ENCODE assay signal across 14 mouse cellular contexts in genomic region chr10:82661820-82662219, GRCm38 (mm10). TPM values are rescaled to one million over a fixed set of nuclear protein-coding genes. Genes with fewer than 3 reads are reported as not detected.
DNase-seq lines count a peak whose midpoint lies in the region; ATAC-seq and TF ChIP-seq lines count a peak whose summit lies in the region.
"Had no signal": no experiment of that assay in that cellular context is flagged by ENCODE, and none has a peak within 500 bp of the region (broad histone marks: within the 10 kb centered on the region; RNA-seq: fewer than 3 reads in every experiment).

No protein-coding gene starts in this region.

- no peak overlapping the region for H3K9ac ChIP-seq in forebrain, embryonic 15.5 days (replicated peaks)
- H3K9ac ChIP-seq in forebrain, embryonic 11.5 days (ENCODE audit: low read length) = no peak overlapping the region
- no peak overlapping the region for H3K9ac ChIP-seq in lung, postnatal 0 days (replicated peaks; ENCODE audit: low read depth)
- H3K9ac ChIP-seq: embryonic facial prominence, embryonic 12.5 days; midbrain, embryonic 13.5 days had no signal

- peaks cover 15% of the 10 kb centered on the region for H3K4me1 ChIP-seq in forebrain, embryonic 15.5 days
- H3K4me1 ChIP-seq in forebrain, embryonic 11.5 days (replicated peaks; ENCODE audit: control insufficient read depth, insufficient read depth, low read length) = no peaks in the 10 kb centered on the region
- peaks cover 12% of the 10 kb centered on the region for H3K4me1 ChIP-seq in cerebellum, adult 2 months (ENCODE audit: control insufficient read depth, insufficient read depth, low read length)
- H3K4me1 ChIP-seq in lung, postnatal 0 days (ENCODE audit: insufficient read depth, low read depth, low read length) = no peaks in the 10 kb centered on the region; the same call in 1 of the 2 replicates

- intact Hi-C loops in gastrocnemius, adult 2 months (cut with DNase I) = no loop called here

- no peaks in the 10 kb centered on the region for H3K27me3 ChIP-seq in forebrain, embryonic 15.5 days
- H3K27me3 ChIP-seq in forebrain, embryonic 11.5 days (ENCODE audit: control insufficient read depth, insufficient read depth, low read length) = no peaks in the 10 kb centered on the region
- no peaks in the 10 kb centered on the region for H3K27me3 ChIP-seq in cerebellum, adult 2 months (ENCODE audit: control insufficient read depth, insufficient read depth, low read length)
- H3K27me3 ChIP-seq in lung, postnatal 0 days (replicated peaks; ENCODE audit: insufficient read depth, low read length) = no peaks in the 10 kb centered on the region
- H3K27me3 ChIP-seq: embryonic facial prominence, embryonic 12.5 days; midbrain, embryonic 13.5 days; Patski had no signal

- H3K4me3 ChIP-seq in forebrain, embryonic 15.5 days = no peak overlapping the region
- no peak overlapping the region for H3K4me3 ChIP-seq in forebrain, embryonic 11.5 days (ENCODE audit: low read depth, low read length)
- no peak overlapping the region for H3K4me3 ChIP-seq in cerebellum, adult 2 months (replicated peaks; ENCODE audit: insufficient read depth, low read depth, low read length)
- no peak overlapping the region for H3K4me3 ChIP-seq in lung, postnatal 0 days (ENCODE audit: low read depth, low read length)
- no peak overlapping the region for H3K4me3 ChIP-seq in gastrocnemius, adult 2 months
- H3K4me3 ChIP-seq: embryonic facial prominence, embryonic 12.5 days; midbrain, embryonic 13.5 days had no signal

- peak overlapping the region; percentile 87 for H3K27ac ChIP-seq in forebrain, embryonic 15.5 days (replicated peaks)
- H3K27ac ChIP-seq in forebrain, embryonic 11.5 days (ENCODE audit: low read depth, low read length) = no peak overlapping the region
- peak overlapping the region; percentile 10 for H3K27ac ChIP-seq in cerebellum, adult 2 months (ENCODE audit: insufficient read depth, low read length)
- no peak overlapping the region for H3K27ac ChIP-seq in lung, postnatal 0 days (ENCODE audit: low read length)
- no peak overlapping the region for H3K27ac ChIP-seq in gastrocnemius, adult 2 months
- H3K27ac ChIP-seq: embryonic facial prominence, embryonic 12.5 days; midbrain, embryonic 13.5 days had no signal

- no peak for TF ChIP-seq CTCF in cerebellum, adult 2 months (IDR thresholded peaks at IDR 0.05; ENCODE audit: borderline replicate concordance, insufficient read depth, low read depth, low read length)
- no peak for TF ChIP-seq CTCF in lung, postnatal 0 days (IDR thresholded peaks at IDR 0.05)
- TF ChIP-seq CTCF in gastrocnemius, adult 2 months (IDR thresholded peaks at IDR 0.05) = no peak

- H3K9me3 ChIP-seq in forebrain, embryonic 15.5 days = no peaks in the 10 kb centered on the region
- H3K9me3 ChIP-seq in forebrain, embryonic 11.5 days (ENCODE audit: control insufficient read depth, low read length) = no peaks in the 10 kb centered on the region
- no peaks in the 10 kb centered on the region for H3K9me3 ChIP-seq in lung, postnatal 0 days (ENCODE audit: low read length)
- H3K9me3 ChIP-seq: embryonic facial prominence, embryonic 12.5 days; midbrain, embryonic 13.5 days had no signal

- 84% methylated on average over 8 of the region's 8 CpGs for WGBS in forebrain, embryonic 15.5 days
- 95% methylated on average over 8 of the region's 8 CpGs for WGBS in forebrain, embryonic 11.5 days
- WGBS in cerebellum, adult 2 months = 32% methylated on average over 8 of the region's 8 CpGs
- WGBS in lung, postnatal 0 days = 76% methylated on average over 8 of the region's 8 CpGs

- no peak overlapping the region for H3K4me2 ChIP-seq in forebrain, embryonic 15.5 days (replicated peaks)
- H3K4me2 ChIP-seq in forebrain, embryonic 11.5 days (ENCODE audit: low read depth, low read length, severe bottlenecking) = no peak overlapping the region
- H3K4me2 ChIP-seq in lung, postnatal 0 days (replicated peaks; ENCODE audit: low read depth, low read length) = no peak overlapping the region
- H3K4me2 ChIP-seq: embryonic facial prominence, embryonic 12.5 days; midbrain, embryonic 13.5 days had no signal

- TF ChIP-seq POLR2A in cerebellum, adult 2 months (IDR thresholded peaks at IDR 0.05; ENCODE audit: borderline replicate concordance, insufficient read depth, low read length) = no peak

- no peaks in the 10 kb centered on the region for H3K36me3 ChIP-seq in forebrain, embryonic 15.5 days
- H3K36me3 ChIP-seq in forebrain, embryonic 11.5 days (ENCODE audit: control insufficient read depth, insufficient read depth, low read length) = no peaks in the 10 kb centered on the region
- H3K36me3 ChIP-seq in lung, postnatal 0 days (ENCODE audit: insufficient read depth, low read length) = no peaks in the 10 kb centered on the region
- H3K36me3 ChIP-seq: midbrain, embryonic 13.5 days had no signal

- no peak for DNase-seq in forebrain, embryonic 11.5 days (ENCODE audit: low spot score)
- DNase-seq in cerebellum, adult 2 months = peak; percentile 30 to 57
- DNase-seq in frontal cortex, postnatal 36 days (ENCODE audit: low spot score in 2 of 2) = peak; percentile 62 to 88
- peak; percentile 72 to 89 for DNase-seq in right cerebral cortex, postnatal 36 days (ENCODE audit: low spot score in 2 of 2)
- no peak for DNase-seq in lung, postnatal 0 days (ENCODE audit: low spot score)
- DNase-seq in gastrocnemius, adult 2 months = no peak
- DNase-seq: gastrocnemius, postnatal 14 days; heart, postnatal 36 days; kidney, adult 11 months had no signal

- no peak for TF ChIP-seq EP300 in lung, postnatal 0 days (IDR thresholded peaks at IDR 0.05)

- ATAC-seq in forebrain, embryonic 15.5 days (replicated peaks) = no peak
- ATAC-seq in forebrain, embryonic 11.5 days (replicated peaks; ENCODE audit: low FRiP score) = no peak
- no peak for ATAC-seq in erythroid progenitor cell, adult 5-6 weeks (replicated peaks; ENCODE audit: low FRiP score, poor library complexity, severe bottlenecking)
- ATAC-seq in lung, postnatal 0 days = no peak
- ATAC-seq: midbrain, embryonic 13.5 days; Patski had no signal

RNA-seq across cellular contexts. Expression of gene Glt8d2, which starts 28.6 kb away (rescaled TPM):
- polyA plus RNA-seq in forebrain, embryonic 15.5 days (2015; fragmentation: Nextera tagmentation; extraction: Ambion mirVana) = 2.9 and 3.7 TPM in 2 replicates
- 2.1 and 2.8 TPM in 2 replicates for polyA plus RNA-seq in forebrain, embryonic 11.5 days (2014; fragmentation: Nextera tagmentation; extraction: Ambion mirVana)
- 1.1 TPM in 2 replicates for polyA plus RNA-seq in cerebellum, adult 2 months (2012; rRNA removed)
- total RNA-seq in erythroid progenitor cell, adult 5-6 weeks (2015; ENCODE audit: low replicate concordance) = not detected in 2 replicates
- not detected in 2 replicates for total RNA-seq in erythroid progenitor cell, adult 5-6 weeks (2017; ENCODE audit: low replicate concordance)
- polyA plus RNA-seq in lung, postnatal 0 days (2015; fragmentation: Nextera tagmentation; extraction: Ambion mirVana) = 2.4 and 3.4 TPM in 2 replicates
- 1 to 10 TPM; 1.5 to 3.0 TPM for total RNA-seq in gastrocnemius, adult 2 months (2021)

RNA-seq across cellular contexts. Expression of gene Tdg, which starts 32.2 kb away (rescaled TPM):
- 223 and 227 TPM in 2 replicates for polyA plus RNA-seq in forebrain, embryonic 15.5 days (2015; fragmentation: Nextera tagmentation; extraction: Ambion mirVana)
- 337 and 342 TPM in 2 replicates for polyA plus RNA-seq in forebrain, embryonic 11.5 days (2014; fragmentation: Nextera tagmentation; extraction: Ambion mirVana)
- polyA plus RNA-seq in cerebellum, adult 2 months (2012; rRNA removed) = 59.1 and 59.6 TPM in 2 replicates
- total RNA-seq in erythroid progenitor cell, adult 5-6 weeks (2015; ENCODE audit: low replicate concordance) = 12.6 and 25.2 TPM in 2 replicates
- total RNA-seq in erythroid progenitor cell, adult 5-6 weeks (2017; ENCODE audit: low replicate concordance) = 27.1 and 27.9 TPM in 2 replicates
- 45.7 and 46.5 TPM in 2 replicates for polyA plus RNA-seq in lung, postnatal 0 days (2015; fragmentation: Nextera tagmentation; extraction: Ambion mirVana)
- total RNA-seq in gastrocnemius, adult 2 months (2021) = 10 to 100 TPM; 14.2 to 17.4 TPM

RNA-seq across cellular contexts. Expression of gene Hcfc2, which starts 34.1 kb away (rescaled TPM):
- 51.4 and 54.7 TPM in 2 replicates for polyA plus RNA-seq in forebrain, embryonic 15.5 days (2015; fragmentation: Nextera tagmentation; extraction: Ambion mirVana)
- polyA plus RNA-seq in forebrain, embryonic 11.5 days (2014; fragmentation: Nextera tagmentation; extraction: Ambion mirVana) = 28.9 and 30.4 TPM in 2 replicates
- polyA plus RNA-seq in cerebellum, adult 2 months (2012; rRNA removed) = 32.5 and 34.0 TPM in 2 replicates
- 10.1 and 24.7 TPM in 2 replicates for total RNA-seq in erythroid progenitor cell, adult 5-6 weeks (2015; ENCODE audit: low replicate concordance)
- total RNA-seq in erythroid progenitor cell, adult 5-6 weeks (2017; ENCODE audit: low replicate concordance) = 2.5 and 10.1 TPM in 2 replicates
- polyA plus RNA-seq in lung, postnatal 0 days (2015; fragmentation: Nextera tagmentation; extraction: Ambion mirVana) = 20.9 and 25.6 TPM in 2 replicates
- total RNA-seq in gastrocnemius, adult 2 months (2021) = 10 to 100 TPM; 23.0 to 25.5 TPM

RNA-seq across cellular contexts. Expression of gene 1190007I07Rik, which starts 38.8 kb away (rescaled TPM):
- 34.1 and 34.2 TPM in 2 replicates for polyA plus RNA-seq in forebrain, embryonic 15.5 days (2015; fragmentation: Nextera tagmentation; extraction: Ambion mirVana)
- 38.7 and 43.0 TPM in 2 replicates for polyA plus RNA-seq in forebrain, embryonic 11.5 days (2014; fragmentation: Nextera tagmentation; extraction: Ambion mirVana)
- 34.6 and 39.1 TPM in 2 replicates for polyA plus RNA-seq in cerebellum, adult 2 months (2012; rRNA removed)
- total RNA-seq in erythroid progenitor cell, adult 5-6 weeks (2015; ENCODE audit: low replicate concordance) = not detected in 2 replicates
- total RNA-seq in erythroid progenitor cell, adult 5-6 weeks (2017; ENCODE audit: low replicate concordance) = 11.3 TPM in 1 of 2 replicates, not detected in the other
- polyA plus RNA-seq in lung, postnatal 0 days (2015; fragmentation: Nextera tagmentation; extraction: Ambion mirVana) = 26.0 and 26.9 TPM in 2 replicates
- total RNA-seq in gastrocnemius, adult 2 months (2021) = 10 to 100 TPM; 31.5 to 43.1 TPM

Comparison
In these comparisons a context has a peak if more than half of its experiments do, and no peak if none do; other contexts are left out.
1. H3K27ac ChIP-seq: peak in forebrain, embryonic 15.5 days (single experiment) and cerebellum, adult 2 months (single experiment); none in forebrain, embryonic 11.5 days (single experiment), lung, postnatal 0 days (single experiment) and gastrocnemius, adult 2 months (single experiment).
2. DNase-seq: peak in cerebellum, adult 2 months (2 of 2), frontal cortex, postnatal 36 days (2 of 2) and right cerebral cortex, postnatal 36 days (2 of 2); none in forebrain, embryonic 11.5 days (single experiment), lung, postnatal 0 days (single experiment) and gastrocnemius, adult 2 months (single experiment).